Mouse (Mus musculus) left cerebral cortex, postnatal 10 days (tissue): ENCODE measurements around the gene Dctn2. TPM values are rescaled to one million over a fixed set of nuclear protein-coding genes. Genes with fewer than 3 reads are reported as not detected.

Source experiments
- DNase-seq, 2 experiments: peaks; one replicate each; pipeline ENCODE4 v3.0.0; 2021 to 2022; ENCODE audit warnings: low spot score in 2 of 2, mixed read lengths in 1 of 2; ENCODE audit errors: extremely low spot score in 1 of 2
- intact Hi-C: fragments of 180-260 bp; cut with DNase I; formaldehyde crosslinking; loops from one replicate; pipeline ENCODE4 v1.15.1; 2025
- total RNA-seq, 2 experiments: library from RNA; stranded (reverse); gene quantifications; 2 replicates each; pipeline ENCODE4 v1.2.3; 2021

Gene Dctn2
- total RNA-seq, 2 experiments from 2014 or later: 322 to 330 TPM

GRCm38 (mm10) chr10:127261706-127262547 lies 4.2 kb upstream of the Dctn2 start:
- DNase-seq: no peak
- intact Hi-C loops: no loop called here

GRCm38 (mm10) chr10:127262548-127263398 lies 3.4 kb upstream of the Dctn2 start, which contains the start of gene Kif5a:
TSS of gene Kif5a (minus strand) at chr10:127263348.
- intact Hi-C loops: no loop called here
- DNase-seq: peak in 1 of 2 experiments; percentile 78

DNA sequence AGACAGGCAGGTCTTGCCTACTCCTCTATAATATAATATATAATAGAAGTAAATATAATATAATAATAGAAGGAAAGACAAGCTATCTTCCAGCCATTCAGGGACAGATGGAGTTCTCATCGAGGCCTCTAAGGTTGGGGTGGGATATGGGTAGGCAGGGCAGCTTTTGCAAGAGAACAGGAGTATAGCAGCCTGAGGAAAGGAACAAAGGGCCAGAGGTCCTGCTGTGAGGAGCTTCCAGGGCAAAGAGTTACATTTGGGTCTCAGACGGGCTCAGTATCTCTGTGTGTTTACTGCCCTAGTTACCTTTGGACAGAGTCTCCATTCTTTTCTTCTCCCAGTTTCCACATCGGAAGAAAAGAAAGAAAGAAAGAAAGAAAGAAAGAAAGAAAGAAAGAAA lies 2.5 kb upstream of the Dctn2 start:
- no peak for DNase-seq
- intact Hi-C loops: no loop called here

- DNase-seq: peak in 1 of 2 experiments; percentile 33
- intact Hi-C loops: no loop called here
These were observed 1.8 kb upstream of the Dctn2 start for GRCm38 (mm10) chr10:127264336-127264735.

- no peak for DNase-seq
- intact Hi-C loops: no loop called here
These were observed 1.2 kb upstream of the Dctn2 start for GRCm38 (mm10) chr10:127264971-127265370.

DNA sequence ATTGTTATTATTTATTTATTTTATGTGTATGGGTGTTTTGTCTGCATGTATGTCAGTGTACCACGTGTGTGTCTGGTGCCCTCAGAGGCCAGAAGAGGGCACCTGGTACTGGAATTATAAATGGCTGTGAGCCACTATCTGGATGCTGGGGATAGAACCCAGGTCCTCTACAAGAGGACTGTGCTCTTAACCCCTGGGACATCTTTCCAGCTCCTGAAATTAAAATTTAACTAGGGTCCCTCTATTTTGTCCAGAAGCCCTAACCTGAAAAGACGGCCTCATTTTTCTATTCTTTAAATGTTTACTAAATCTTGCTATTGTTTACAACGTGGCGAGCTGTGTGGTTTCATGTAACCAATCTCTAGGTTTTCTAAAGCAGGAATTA lies 449 bp upstream of the Dctn2 start:
- no peak for DNase-seq
- intact Hi-C loops: no loop called here

- intact Hi-C loops: no loop called here
- no peak for DNase-seq
These were observed 1.1 kb downstream of the Dctn2 start for GRCm38 (mm10) chr10:127267318-127267717.

- DNase-seq: peak in 1 of 2 experiments; percentile 35
These were observed 2.2 kb downstream of the Dctn2 start for GRCm38 (mm10) chr10:127268401-127268800.

GRCm38 (mm10) chr10:127269036-127269435 lies 2.9 kb downstream of the Dctn2 start:
- DNase-seq: no peak
- intact Hi-C loops: no loop called here

More at GRCm38 (mm10) chr10:127268401-127268800, 2.2 kb downstream of the Dctn2 start:
- intact Hi-C loops: no loop called here

GRCm38 (mm10) chr10:127269884-127270283 lies 3.7 kb downstream of the Dctn2 start:
- intact Hi-C loops: no loop called here

GRCm38 (mm10) chr10:127272371-127272770 lies 6.2 kb downstream of the Dctn2 start:
- no peak for DNase-seq
- intact Hi-C loops: no loop called here

More at GRCm38 (mm10) chr10:127269884-127270283, 3.7 kb downstream of the Dctn2 start:
- DNase-seq: no peak

- no peak for DNase-seq
- intact Hi-C loops: no loop called here
These were observed 8.3 kb downstream of the Dctn2 start for GRCm38 (mm10) chr10:127274261-127275022.

GRCm38 (mm10) chr10:127279730-127280129 lies 13.6 kb downstream of the Dctn2 start:
- no peak for DNase-seq
- intact Hi-C loops: no loop called here

GRCm38 (mm10) chr10:127281316-127281715 lies 15.1 kb downstream of the Dctn2 start:
- DNase-seq: no peak
- intact Hi-C loops: no loop called here

GRCm38 (mm10) chr10:127282620-127283215 lies 16.6 kb downstream of the Dctn2 start:
- intact Hi-C loops: no loop called here
- no peak for DNase-seq

DNA sequence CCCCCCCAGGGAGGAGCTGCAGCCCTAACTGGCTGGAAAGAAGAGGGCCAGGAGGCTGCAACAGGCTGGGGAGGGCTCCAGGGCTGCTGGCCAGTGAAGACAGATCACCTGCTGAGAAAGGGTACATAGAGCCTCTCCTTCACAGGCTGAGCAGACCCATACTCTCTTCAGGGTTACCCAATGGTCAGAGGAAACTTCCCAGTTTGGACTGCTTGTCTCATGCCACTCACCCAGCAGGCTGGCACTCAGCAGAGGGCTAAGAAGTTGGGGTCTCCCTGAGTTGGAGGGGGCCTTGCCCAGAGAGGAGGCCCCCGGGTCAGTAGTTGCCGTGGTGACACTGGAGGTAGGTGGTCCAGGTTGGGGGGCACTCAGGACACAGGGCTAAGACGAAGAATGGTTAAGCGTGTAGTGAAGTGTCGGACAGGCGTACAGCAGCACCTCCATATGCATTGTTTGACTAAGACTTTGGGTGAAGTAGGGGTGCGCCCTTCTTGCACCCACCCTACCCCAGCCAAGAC lies 18.0 kb downstream of the Dctn2 start:
- intact Hi-C loops: no loop called here
- DNase-seq: no peak

- DNase-seq: no peak
- intact Hi-C loops: no loop called here
These were observed 18.7 kb downstream of the Dctn2 start for GRCm38 (mm10) chr10:127284724-127285500.

GRCm38 (mm10) chr10:127285644-127286043 lies 19.5 kb downstream of the Dctn2 start:
- intact Hi-C loops: no loop called here
- DNase-seq: no peak
